Mouse (Mus musculus) frontal cortex, adult (tissue): ENCODE results near the gene Atl3.

Experiments
- ATAC-seq: cut with Nextera tagmentation; 2 replicates; pipeline ENCODE4 v1.9.2; 2017; ENCODE audit warnings: mild to moderate bottlenecking, moderate library complexity, mixed read lengths; ENCODE audit not compliant: low TSS enrichment

Gene Atl3

GRCm38 (mm10) chr19:7498816-7499215 lies 5.0 kb downstream of the Atl3 start:
- no peak for ATAC-seq

GRCm38 (mm10) chr19:7500701-7501100 lies 6.9 kb downstream of the Atl3 start:
- ATAC-seq = no peak

- ATAC-seq = no peak
These were observed 8.6 kb downstream of the Atl3 start for GRCm38 (mm10) chr19:7502432-7502831.

- ATAC-seq = no peak
These were observed 12.5 kb downstream of the Atl3 start for GRCm38 (mm10) chr19:7506321-7506720.

- ATAC-seq = no peak
These were observed 14.2 kb downstream of the Atl3 start for GRCm38 (mm10) chr19:7508026-7508425.

GRCm38 (mm10) chr19:7516437-7516836 lies 22.6 kb downstream of the Atl3 start:
- no peak for ATAC-seq

GRCm38 (mm10) chr19:7521619-7522018 lies 27.8 kb downstream of the Atl3 start:
- ATAC-seq = no peak

GRCm38 (mm10) chr19:7522856-7523255 lies 29.0 kb downstream of the Atl3 start:
- no peak for ATAC-seq

- ATAC-seq = no peak
These were observed 29.5 kb downstream of the Atl3 start for GRCm38 (mm10) chr19:7523292-7523691.

- no peak for ATAC-seq
These were observed 29.9 kb downstream of the Atl3 start for GRCm38 (mm10) chr19:7523781-7524180.

GRCm38 (mm10) chr19:7524879-7525278 lies 31.0 kb downstream of the Atl3 start:
- ATAC-seq = no peak

- peak; percentile 62 for ATAC-seq
These were observed 35.0 kb downstream of the Atl3 start for GRCm38 (mm10) chr19:7528639-7529428.

- peak; percentile 81 for ATAC-seq
These were observed 38.1 kb downstream of the Atl3 start for GRCm38 (mm10) chr19:7531906-7532305.

- ATAC-seq = no peak
These were observed 40.1 kb downstream of the Atl3 start for GRCm38 (mm10) chr19:7533891-7534290.

- ATAC-seq = no peak
These were observed 55.1 kb downstream of the Atl3 start for GRCm38 (mm10) chr19:7548924-7549323.

- no peak for ATAC-seq
These were observed 57.9 kb downstream of the Atl3 start for GRCm38 (mm10) chr19:7551550-7552300.

- no peak for ATAC-seq
These were observed 58.4 kb downstream of the Atl3 start for GRCm38 (mm10) chr19:7552301-7552673.

- no peak for ATAC-seq
These were observed 59.6 kb downstream of the Atl3 start for GRCm38 (mm10) chr19:7553441-7553840.

- no peak for ATAC-seq
These were observed 61.0 kb downstream of the Atl3 start for GRCm38 (mm10) chr19:7554881-7555280.

GRCm38 (mm10) chr19:7556641-7557040 lies 62.8 kb downstream of the Atl3 start:
- no peak for ATAC-seq

- peak; percentile 57; the same call in 1 of the 2 replicates for ATAC-seq
These were observed 63.5 kb downstream of the Atl3 start, which contains the start of gene Pla2g16 for GRCm38 (mm10) chr19:7557328-7557822. Gene Pla2g16 (plus strand): TSS chr19:7557459.

- ATAC-seq = no peak
These were observed 64.0 kb downstream of the Atl3 start for GRCm38 (mm10) chr19:7557844-7558243.

- ATAC-seq = no peak
These were observed 64.8 kb downstream of the Atl3 start for GRCm38 (mm10) chr19:7558675-7559074.
